Mouse (Mus musculus) midbrain, embryonic 13.5 days (tissue): ENCODE measurements at regions not wholly inside any gene's neighbourhood (a gene's known extent, or its start where the extent isn't known, plus 50 kb on each side); places are given as distances from the start of the nearest gene placed in this dataset.
"Not testable (repeated sequence)": the region's sequence is repeated elsewhere in the genome, so short reads cannot be mapped to it uniquely, and the experiment has no call there.

ENCODE experiments used
- ATAC-seq: fragments of 200-750 bp; cut with Nextera tagmentation; 2 replicates; pipeline ENCODE4 v1.8.0; 2017; ENCODE audit warnings: mild to moderate bottlenecking, moderate TSS enrichment, moderate library complexity
- H3K27ac ChIP-seq: fragments of 300-500 bp; sonication (generic); 2 replicates; pipeline ENCODE4 v1.5.1; 2015; ENCODE audit warnings: inconsistent platforms, mild to moderate bottlenecking, moderate library complexity
- H3K27me3 ChIP-seq: fragments of 300-500 bp; sonication (generic); 2 replicates; pipeline ENCODE4 v1.6.1; 2015; ENCODE audit warnings: mild to moderate bottlenecking, inconsistent platforms
- H3K36me3 ChIP-seq: fragments of 300-500 bp; sonication (generic); 2 replicates; pipeline ENCODE4 v1.6.1; 2015; ENCODE audit warnings: mild to moderate bottlenecking, inconsistent platforms
- H3K4me1 ChIP-seq: fragments of 300-500 bp; sonication (generic); replicated peaks from 2 replicates; pipeline ENCODE4 v1.6.1; 2015; ENCODE audit warnings: inconsistent platforms
- H3K4me2 ChIP-seq: fragments of 300-500 bp; sonication (generic); replicated peaks from 2 replicates; pipeline ENCODE4 v1.6.1; 2015; ENCODE audit warnings: moderate library complexity, mild to moderate bottlenecking, inconsistent platforms
- H3K4me3 ChIP-seq: fragments of 300-500 bp; sonication (generic); replicated peaks from 2 replicates; pipeline ENCODE4 v1.5.1; 2015; ENCODE audit warnings: mild to moderate bottlenecking, inconsistent platforms
- H3K9ac ChIP-seq: fragments of 300-500 bp; sonication (generic); replicated peaks from 2 replicates; pipeline ENCODE4 v1.6.1; 2015; ENCODE audit warnings: mild to moderate bottlenecking, inconsistent platforms
- H3K9me3 ChIP-seq: fragments of 300-500 bp; sonication (generic); 2 replicates; pipeline ENCODE4 v1.6.1; 2016; ENCODE audit warnings: mild to moderate bottlenecking, inconsistent platforms
- WGBS: fragments of 180-500 bp; shearing (Covaris S2); methylation state at CpG from one replicate; pipeline ENCODE4 v1.1.7; 2015; 5-methylcytosine and 5-hydroxymethylcytosine counted together

DNA sequence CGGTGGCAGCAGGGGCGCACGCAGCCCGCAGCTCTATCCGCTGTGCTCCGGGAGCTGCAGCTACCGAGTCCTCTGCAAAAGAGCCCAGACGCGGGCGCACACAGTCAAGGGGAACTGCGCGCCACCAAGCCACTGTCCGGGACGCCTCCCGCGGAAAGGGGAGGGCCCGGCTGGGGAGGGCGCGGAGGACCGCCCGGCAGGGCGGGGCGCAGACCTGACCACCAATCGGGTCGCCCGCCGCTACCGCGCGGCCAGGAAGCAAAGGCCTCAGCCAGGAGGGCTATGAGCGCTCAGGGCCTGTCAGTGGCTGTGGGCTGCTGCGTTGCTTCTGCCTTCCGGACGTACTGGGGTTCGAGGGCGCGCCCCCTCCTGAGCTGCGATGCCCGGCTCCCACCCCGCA is 1034.5 kb downstream of the Gm10330 start:
- not testable (repeated sequence) for H3K27ac ChIP-seq, H3K4me3 ChIP-seq, H3K9ac ChIP-seq, H3K9me3 ChIP-seq, H3K27me3 ChIP-seq, ATAC-seq, H3K4me1 ChIP-seq, H3K36me3 ChIP-seq
- peak overlapping the region; percentile 23 for H3K4me2 ChIP-seq
- 12% methylated on average over 33 of the region's 40 CpGs for WGBS

DNA sequence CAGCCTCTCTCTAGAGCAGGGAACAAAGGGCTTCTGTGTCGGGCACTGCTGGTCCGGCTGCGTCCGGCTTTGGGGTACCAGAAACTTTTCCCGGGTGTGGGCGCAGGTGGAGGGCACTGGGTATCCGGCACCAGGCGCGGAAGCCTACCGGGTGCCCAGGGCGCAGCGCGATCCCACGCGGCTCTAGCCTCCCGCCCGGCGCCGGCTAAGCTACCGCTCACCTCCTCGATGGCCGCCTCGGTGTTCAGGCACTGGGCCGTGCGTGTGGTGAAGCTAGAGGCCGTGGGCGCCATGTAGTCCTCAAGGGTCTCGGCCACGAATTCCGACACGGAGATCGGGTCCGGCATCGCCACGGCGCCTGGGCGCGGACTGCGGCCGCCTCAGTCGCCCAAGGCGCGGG is 1035.0 kb downstream of the Gm10330 start:
- H3K4me2 ChIP-seq: peak overlapping the region; percentile 23
- not testable (repeated sequence) for H3K4me3 ChIP-seq

More for the DNA sequence above, 1035.0 kb downstream of the Gm10330 start:
- not testable (repeated sequence) for H3K4me1 ChIP-seq, H3K27ac ChIP-seq, ATAC-seq, H3K9ac ChIP-seq, H3K27me3 ChIP-seq, H3K36me3 ChIP-seq, H3K9me3 ChIP-seq
- WGBS: 13% methylated on average over 36 of the region's 43 CpGs
